Mouse (Mus musculus): ENCODE data around the gene Otulin.

Gene Otulin

DNA sequence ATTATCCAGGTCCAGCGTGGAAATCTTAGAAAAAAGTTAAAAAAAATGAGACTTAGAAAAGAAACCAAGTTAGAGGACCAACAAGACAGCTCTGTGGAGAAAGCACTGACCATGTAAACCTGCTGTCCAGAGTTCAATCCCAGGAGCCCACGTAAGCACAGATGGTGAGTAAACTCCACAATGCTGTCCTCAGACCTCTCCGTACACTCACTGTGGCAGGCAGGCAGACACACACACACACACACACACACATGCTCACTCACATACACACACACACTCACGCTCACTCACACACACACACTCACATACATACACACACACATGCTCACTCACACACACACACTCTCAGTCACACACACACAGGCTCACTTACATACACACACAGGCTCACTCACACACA, 17.2 kb downstream of the Otulin start:
- no peak for DNase-seq (ENCODE audit: low spot score)

GRCm38 (mm10) chr15:27612533-27613221, 17.8 kb downstream of the Otulin start:
- no peak for DNase-seq (ENCODE audit: low spot score)

DNA sequence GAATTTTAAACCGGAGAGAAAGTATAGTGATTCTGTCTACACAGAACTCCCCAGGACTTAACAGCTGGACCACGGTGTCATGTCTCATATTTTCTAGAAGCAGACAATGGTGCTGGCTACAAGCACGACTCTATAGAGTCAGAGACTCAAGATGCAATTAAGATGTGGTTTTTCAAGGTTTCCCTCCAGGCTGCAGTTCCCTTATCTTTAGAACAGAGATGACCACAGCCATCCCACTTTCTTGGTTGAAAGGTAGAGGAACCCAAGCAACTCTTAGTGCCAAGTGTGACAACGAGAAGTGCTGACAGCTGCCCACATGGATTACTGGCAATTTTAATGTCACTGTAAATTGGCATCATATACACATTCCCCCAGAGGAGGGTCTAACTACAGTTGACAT, 20.9 kb downstream of the Otulin start:
- no peak for DNase-seq (ENCODE audit: low spot score)

DNA sequence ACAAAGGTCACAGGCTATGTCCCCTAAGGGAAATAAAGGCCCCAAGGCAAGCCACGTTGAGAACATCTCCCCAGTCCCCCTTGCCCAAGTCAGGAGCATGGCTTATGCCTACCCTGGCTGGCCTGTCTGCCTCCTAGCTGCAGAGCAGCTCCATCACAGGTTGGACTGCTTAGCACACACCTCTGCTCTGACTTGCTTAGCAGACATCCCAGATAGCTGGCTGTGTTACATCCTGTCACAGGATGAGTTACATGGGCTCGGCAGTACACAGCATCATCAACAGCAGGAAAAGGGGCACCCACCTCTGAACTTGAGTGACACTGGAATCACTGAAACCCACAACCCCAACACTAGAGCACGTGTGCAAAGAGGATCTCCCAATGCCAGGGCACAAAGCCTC, 25.2 kb downstream of the Otulin start:
- DNase-seq (ENCODE audit: low spot score), result no peak

GRCm38 (mm10) chr15:27604558-27604957, 25.9 kb downstream of the Otulin start:
- no peak for DNase-seq (ENCODE audit: low spot score)

GRCm38 (mm10) chr15:27600524-27600923, 30.0 kb downstream of the Otulin start:
- no peak for DNase-seq (ENCODE audit: low spot score)

- no peak for DNase-seq (ENCODE audit: low spot score)
These were observed 31.6 kb downstream of the Otulin start for GRCm38 (mm10) chr15:27598786-27599385.

GRCm38 (mm10) chr15:27597516-27597915, 33.0 kb downstream of the Otulin start:
- DNase-seq (ENCODE audit: low spot score), result no peak

GRCm38 (mm10) chr15:27596463-27597140, 33.9 kb downstream of the Otulin start:
- DNase-seq (ENCODE audit: low spot score), result no peak

DNA sequence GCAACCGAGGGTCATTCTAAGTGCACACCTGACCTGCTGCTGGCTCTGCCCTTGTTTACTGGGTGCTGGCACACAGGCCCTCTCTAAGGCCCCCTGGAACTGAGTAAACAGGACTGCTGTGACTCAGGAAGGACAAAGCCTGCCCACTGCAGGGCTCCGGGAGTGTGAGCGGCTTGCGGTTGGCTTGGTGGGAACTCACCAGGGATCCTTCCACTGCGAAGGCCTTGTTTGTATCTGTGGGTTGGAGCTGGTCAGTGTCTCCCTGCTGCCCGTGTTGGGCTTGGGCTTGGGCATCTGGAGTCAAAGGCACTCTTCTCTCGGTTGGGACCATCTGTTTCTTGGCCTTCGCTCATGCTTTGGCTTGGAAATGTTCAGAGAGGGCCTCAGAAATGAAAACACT, 34.9 kb downstream of the Otulin start:
- DNase-seq (ENCODE audit: low spot score), result no peak

GRCm38 (mm10) chr15:27594973-27595372, 35.5 kb downstream of the Otulin start:
- DNase-seq (ENCODE audit: low spot score), result no peak

DNA sequence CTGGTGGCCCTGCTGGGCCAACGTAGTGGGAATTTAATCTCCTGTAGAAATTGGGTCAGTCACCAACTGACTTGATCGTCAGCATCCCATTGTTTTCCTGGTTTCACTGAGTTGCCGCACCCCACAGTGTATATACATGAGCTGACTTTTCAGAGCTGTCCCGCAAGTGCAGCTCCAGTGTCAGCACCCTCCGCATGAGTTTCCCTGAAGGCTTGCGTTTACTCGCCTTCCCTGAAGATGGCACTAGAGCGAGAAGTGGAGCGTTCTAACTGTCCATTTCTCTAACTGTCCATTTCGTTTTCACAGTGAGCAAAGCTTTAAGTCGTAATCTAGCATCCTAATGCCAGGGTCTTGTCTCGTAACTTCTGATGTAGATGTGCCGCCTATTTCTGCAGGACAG, 36.8 kb downstream of the Otulin start:
- DNase-seq (ENCODE audit: low spot score), result no peak

DNA sequence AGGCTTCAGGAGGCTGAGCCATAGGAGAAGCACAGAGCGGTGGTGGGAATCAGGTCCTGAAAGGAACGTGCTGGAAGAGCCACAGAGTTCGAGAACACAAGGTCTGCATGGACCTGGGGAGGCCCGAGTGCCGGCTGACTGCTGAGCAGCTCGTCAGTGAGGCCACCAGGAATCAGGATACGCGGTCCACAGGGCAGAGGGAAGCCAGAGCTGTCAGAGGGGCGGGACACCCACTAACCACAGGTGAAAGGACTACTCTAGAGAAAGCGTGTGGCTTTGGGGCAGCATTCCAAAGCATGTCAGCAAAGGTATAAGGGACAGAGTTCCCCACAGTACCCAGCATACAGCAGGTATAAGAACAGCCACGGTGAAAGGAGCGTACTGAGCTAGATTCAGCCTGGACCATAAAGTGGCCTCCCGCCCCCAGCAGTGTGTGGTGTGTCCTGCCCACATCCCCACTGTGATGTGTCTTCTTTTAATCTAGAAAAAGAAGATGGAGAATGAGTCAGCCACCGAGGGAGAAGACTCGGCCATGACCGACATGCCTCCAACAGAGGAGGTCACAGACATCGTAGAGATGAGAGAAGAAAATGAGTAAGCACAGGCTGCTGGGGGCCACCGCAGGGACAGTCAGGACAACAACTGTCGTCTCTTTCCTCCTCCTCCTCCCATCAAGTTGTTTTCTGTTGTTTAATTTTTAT, 37.7 kb downstream of the Otulin start:
- DNase-seq (ENCODE audit: low spot score), result no peak

- DNase-seq (ENCODE audit: low spot score), result no peak
These were observed 39.7 kb downstream of the Otulin start for GRCm38 (mm10) chr15:27590812-27591211.

DNA sequence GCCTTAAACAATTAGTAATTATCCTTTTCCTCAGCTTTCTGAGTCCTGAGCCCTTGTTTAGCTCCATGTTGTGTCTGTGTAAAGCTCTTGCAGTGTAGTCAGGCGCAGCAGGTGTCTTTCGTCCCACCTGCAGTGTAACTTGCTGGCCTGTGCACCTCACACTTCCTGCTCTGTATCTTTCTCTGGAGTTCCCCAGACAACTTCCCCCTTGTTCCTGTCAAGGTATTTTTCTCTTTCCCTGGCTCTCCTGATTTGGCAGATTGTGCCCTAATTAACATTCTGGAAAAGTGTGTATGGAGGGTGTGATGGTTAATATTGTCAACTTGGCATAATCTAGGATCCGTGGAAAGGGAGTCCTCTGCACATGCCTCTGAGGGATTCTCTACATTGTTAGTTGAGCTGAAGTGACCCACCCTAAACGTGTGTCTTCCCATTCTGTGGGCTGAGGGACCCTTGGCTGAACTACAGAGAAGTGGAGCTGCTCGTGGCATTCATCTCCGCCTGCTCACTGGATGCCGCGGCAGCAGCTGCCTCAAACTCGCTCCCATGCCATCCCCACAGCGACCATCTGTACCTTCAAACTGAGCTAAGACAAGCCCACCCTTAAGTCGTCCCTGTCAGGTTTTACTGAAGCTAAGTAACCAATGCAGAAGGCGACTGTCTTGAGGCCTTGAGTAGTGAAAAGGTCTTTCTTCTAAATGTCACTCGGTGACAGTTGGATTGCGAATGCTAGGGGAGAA, 42.2 kb downstream of the Otulin start:
- no peak for DNase-seq (ENCODE audit: low spot score)

GRCm38 (mm10) chr15:27586093-27586480, 44.4 kb downstream of the Otulin start:
- DNase-seq (ENCODE audit: low spot score), result no peak

DNA sequence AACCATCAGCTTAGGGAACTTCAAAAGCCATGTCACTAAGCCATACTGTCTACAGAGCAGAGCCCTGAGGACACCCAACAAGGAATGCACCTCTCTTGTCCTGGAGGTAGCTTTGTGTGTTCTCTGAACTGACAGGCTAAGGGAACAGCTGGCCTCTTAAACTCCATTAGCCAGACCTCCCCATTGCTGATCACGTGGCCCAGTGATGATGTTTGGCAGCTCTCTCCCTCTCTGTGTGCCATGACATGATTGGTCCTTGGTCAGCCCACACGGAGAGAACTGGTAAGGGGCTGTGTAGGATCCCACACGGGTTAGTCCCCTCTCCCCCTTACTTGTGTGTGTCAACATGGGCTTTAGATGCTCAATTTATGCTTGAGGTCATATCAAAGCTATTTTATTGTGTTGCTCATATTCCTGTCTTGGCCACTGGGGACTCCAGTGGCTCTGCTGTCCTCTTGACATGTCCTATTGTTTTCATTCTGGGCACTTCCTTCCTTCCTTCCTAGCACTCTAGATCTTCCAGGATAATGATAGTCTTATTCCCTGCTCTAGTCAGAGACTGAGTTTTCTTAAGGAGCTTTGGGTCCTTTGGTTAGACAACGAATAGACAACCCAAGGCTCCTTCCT, 44.9 kb downstream of the Otulin start:
- no peak for DNase-seq (ENCODE audit: low spot score)

- DNase-seq (ENCODE audit: low spot score), result no peak
These were observed 46.9 kb downstream of the Otulin start for GRCm38 (mm10) chr15:27583620-27584019.

- no peak for DNase-seq (ENCODE audit: low spot score)
These were observed 47.5 kb downstream of the Otulin start for GRCm38 (mm10) chr15:27583042-27583441.

- no peak for DNase-seq (ENCODE audit: low spot score)
These were observed 48.1 kb downstream of the Otulin start for GRCm38 (mm10) chr15:27582428-27582827.

- no peak for DNase-seq (ENCODE audit: low spot score)
These were observed 48.9 kb downstream of the Otulin start for GRCm38 (mm10) chr15:27581640-27582039.

DNA sequence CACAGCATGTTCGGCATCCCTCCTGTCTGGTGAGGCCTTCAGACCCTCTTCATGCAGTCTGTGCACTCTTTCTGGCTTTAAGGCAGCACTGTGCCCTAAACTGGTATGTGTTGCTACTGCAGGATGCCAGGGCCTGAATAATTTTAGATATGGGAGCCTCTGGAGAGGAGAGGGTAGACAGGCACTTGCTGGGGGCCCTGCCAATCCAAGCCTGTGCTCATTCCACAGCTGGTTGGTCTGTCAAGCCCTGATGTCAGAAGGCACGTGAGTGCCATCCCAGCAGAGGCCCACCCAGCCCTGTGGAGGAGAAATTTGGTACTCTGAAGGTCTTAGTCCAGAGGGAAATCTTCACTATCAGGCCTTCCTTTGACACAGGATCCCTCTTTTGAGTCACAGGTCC, 49.7 kb downstream of the Otulin start:
- DNase-seq (ENCODE audit: low spot score), result no peak

Data from ovary, postnatal 10 days (tissue).